Mouse (Mus musculus) urinary bladder, postnatal 25 days (tissue): Measurements from ENCODE around the gene Asrgl1.
"Not testable (repeated sequence)": the region's sequence is repeated elsewhere in the genome, so short reads cannot be mapped to it uniquely, and the experiment has no call there.

Experiments used
- DNase-seq: peaks from one replicate; pipeline ENCODE4 v3.0.0; 2022; ENCODE audit warnings: low spot score

The Asrgl1 gene

GRCm38 (mm10) chr19:9105101-9105685, 30.2 kb downstream of the Asrgl1 start:
- no peak for DNase-seq

GRCm38 (mm10) chr19:9103986-9104385, 31.4 kb downstream of the Asrgl1 start:
- DNase-seq = no peak

- no peak for DNase-seq
These were observed 34.4 kb downstream of the Asrgl1 start for GRCm38 (mm10) chr19:9101062-9101457.

- no peak for DNase-seq
These were observed 35.0 kb downstream of the Asrgl1 start for GRCm38 (mm10) chr19:9100297-9101061.

- DNase-seq = no peak
These were observed 35.7 kb downstream of the Asrgl1 start for GRCm38 (mm10) chr19:9099751-9100150.

- no peak for DNase-seq
These were observed 38.0 kb downstream of the Asrgl1 start for GRCm38 (mm10) chr19:9097441-9097840.

- DNase-seq = no peak
These were observed 40.3 kb downstream of the Asrgl1 start for GRCm38 (mm10) chr19:9095111-9095510.

GRCm38 (mm10) chr19:9090709-9091108, 44.7 kb downstream of the Asrgl1 start:
- DNase-seq = no peak

GRCm38 (mm10) chr19:9090191-9090590, 45.2 kb downstream of the Asrgl1 start:
- DNase-seq = no peak

- no peak for DNase-seq
These were observed 47.6 kb downstream of the Asrgl1 start, which contains the start of gene Scgb1a1 for GRCm38 (mm10) chr19:9087821-9088220. TSS of gene Scgb1a1 (minus strand) at chr19:9087958.

- not testable (repeated sequence) for DNase-seq
These were observed 51.5 kb downstream of the Asrgl1 start for GRCm38 (mm10) chr19:9083892-9084291.

- DNase-seq = no peak
These were observed 52.5 kb downstream of the Asrgl1 start for GRCm38 (mm10) chr19:9083010-9083355.

GRCm38 (mm10) chr19:9082191-9083009, 53.0 kb downstream of the Asrgl1 start:
- peak; percentile 85 for DNase-seq

GRCm38 (mm10) chr19:9081311-9082190, 53.9 kb downstream of the Asrgl1 start:
- DNase-seq = no peak

- no peak for DNase-seq
These were observed 55.5 kb downstream of the Asrgl1 start for GRCm38 (mm10) chr19:9079916-9080315.

GRCm38 (mm10) chr19:9076982-9077660, 58.3 kb downstream of the Asrgl1 start:
- no peak for DNase-seq

GRCm38 (mm10) chr19:9076035-9076434, 59.4 kb downstream of the Asrgl1 start:
- no peak for DNase-seq

- DNase-seq = no peak
These were observed 59.9 kb downstream of the Asrgl1 start for GRCm38 (mm10) chr19:9075558-9075957.

GRCm38 (mm10) chr19:9074424-9074823, 61.0 kb downstream of the Asrgl1 start:
- DNase-seq = no peak

- DNase-seq = no peak
These were observed 61.5 kb downstream of the Asrgl1 start for GRCm38 (mm10) chr19:9073776-9074411.

- DNase-seq = no peak
These were observed 63.3 kb downstream of the Asrgl1 start for GRCm38 (mm10) chr19:9072157-9072530.
